Mouse (Mus musculus): ENCODE measurements at regions not wholly inside any gene's neighbourhood (a gene's known extent, or its start where the extent isn't known, plus 50 kb on each side); places are given as distances from the start of the nearest gene placed in this dataset.

GRCm38 (mm10) chr14:64552951-64553350 is 448.9 kb downstream of the Prss52 start:
- TF ChIP-seq CTCF (IDR thresholded peaks at IDR 0.05; ENCODE audit: low read depth) = no peak
- no peaks in the 10 kb centered on the region for H3K36me3 ChIP-seq (ENCODE audit: insufficient read depth)
- H3K4me2 ChIP-seq (ENCODE audit: low read depth) = no peak overlapping the region
- no peaks in the 10 kb centered on the region for H3K4me1 ChIP-seq (ENCODE audit: insufficient read depth)
- H3K4me3 ChIP-seq (ENCODE audit: low read depth, low read length) = no peak overlapping the region
- no peaks in the 10 kb centered on the region for H3K9me3 ChIP-seq (ENCODE audit: low read length)
- WGBS = 58% methylated on average over 4 of the region's 4 CpGs
- DNase-seq (no peak), ATAC-seq (no peak)
- H3K27ac ChIP-seq (ENCODE audit: low read depth, low read length) = no peak overlapping the region
- H3K27me3 ChIP-seq (ENCODE audit: insufficient read depth, low read length) = no peaks in the 10 kb centered on the region
- H3K9ac ChIP-seq = no peak overlapping the region

- Histone ChIP-seq H3K9ac (no peak overlapping the region), H3K27me3 (ENCODE audit: insufficient read depth, low read length) (no peaks in the 10 kb centered on the region), H3K36me3 (ENCODE audit: insufficient read depth) (no peaks in the 10 kb centered on the region), H3K9me3 (ENCODE audit: low read length) (no peaks in the 10 kb centered on the region), H3K4me3 (ENCODE audit: low read depth, low read length) (no peak overlapping the region), H3K4me2 (ENCODE audit: low read depth) (no peak overlapping the region), H3K27ac (ENCODE audit: low read depth, low read length) (no peak overlapping the region), H3K4me1 (ENCODE audit: insufficient read depth) (no peaks in the 10 kb centered on the region)
- 54% methylated on average over 7 of the region's 7 CpGs for WGBS
- ATAC-seq (no peak), DNase-seq (no peak)
- TF ChIP-seq CTCF (IDR thresholded peaks at IDR 0.05; ENCODE audit: low read depth) = no peak
Measured at GRCm38 (mm10) chr14:64556042-64556441, 452.0 kb downstream of the Prss52 start.

GRCm38 (mm10) chr14:64557453-64557852 is 453.4 kb downstream of the Prss52 start:
- ATAC-seq (no peak), DNase-seq (no peak)
- 82% methylated on average over 6 of the region's 6 CpGs for WGBS
- Histone ChIP-seq H3K27ac (ENCODE audit: low read depth, low read length) (no peak overlapping the region), H3K36me3 (ENCODE audit: insufficient read depth) (no peaks in the 10 kb centered on the region), H3K4me3 (ENCODE audit: low read depth, low read length) (no peak overlapping the region), H3K27me3 (ENCODE audit: insufficient read depth, low read length) (no peaks in the 10 kb centered on the region), H3K4me1 (ENCODE audit: insufficient read depth) (no peaks in the 10 kb centered on the region), H3K9ac (no peak overlapping the region), H3K4me2 (ENCODE audit: low read depth) (no peak overlapping the region), H3K9me3 (ENCODE audit: low read length) (no peaks in the 10 kb centered on the region)
- TF ChIP-seq CTCF (IDR thresholded peaks at IDR 0.05; ENCODE audit: low read depth) = peak; percentile 36

- Histone ChIP-seq H3K27me3 (ENCODE audit: insufficient read depth, low read length) (no peaks in the 10 kb centered on the region), H3K36me3 (ENCODE audit: insufficient read depth) (no peaks in the 10 kb centered on the region), H3K4me2 (ENCODE audit: low read depth) (no peak overlapping the region), H3K9me3 (ENCODE audit: low read length) (no peaks in the 10 kb centered on the region), H3K27ac (ENCODE audit: low read depth, low read length) (no peak overlapping the region), H3K9ac (no peak overlapping the region), H3K4me1 (ENCODE audit: insufficient read depth) (0 out of 2 replicates have a peak, but pooled peaks cover 4% of the 10 kb centered on the region), H3K4me3 (ENCODE audit: low read depth, low read length) (no peak overlapping the region)
- peak; percentile 20 for DNase-seq
- ATAC-seq = no peak
- no peak for TF ChIP-seq CTCF (IDR thresholded peaks at IDR 0.05; ENCODE audit: low read depth)
- WGBS = 14% methylated on average over 6 of the region's 6 CpGs
Measured at GRCm38 (mm10) chr14:64568689-64569088, 464.6 kb downstream of the Prss52 start.

DNA sequence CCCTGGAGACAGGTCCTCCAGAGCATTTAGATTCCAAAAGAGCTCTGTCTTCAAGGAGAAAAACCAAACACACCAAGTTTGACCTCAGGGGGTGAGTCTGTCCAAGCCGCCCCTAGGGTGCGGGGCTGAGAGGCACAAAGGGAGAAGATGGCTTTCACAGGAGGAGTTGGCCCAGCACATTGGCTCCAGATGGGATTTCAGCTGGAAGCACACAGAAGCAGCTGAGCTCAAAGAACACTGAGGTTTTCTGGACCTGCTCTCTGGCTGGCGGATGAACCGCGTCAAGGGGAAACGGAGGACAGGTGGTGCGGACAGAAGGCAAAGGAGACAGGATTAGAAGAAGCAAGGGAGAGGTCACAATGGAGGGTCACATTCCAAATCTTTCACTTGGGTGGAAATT is 466.9 kb downstream of the Prss52 start:
- Histone ChIP-seq H3K9ac (no peak overlapping the region), H3K4me2 (ENCODE audit: low read depth) (no peak overlapping the region), H3K9me3 (ENCODE audit: low read length) (no peaks in the 10 kb centered on the region), H3K27me3 (ENCODE audit: insufficient read depth, low read length) (no peaks in the 10 kb centered on the region), H3K27ac (ENCODE audit: low read depth, low read length) (no peak overlapping the region), H3K4me1 (ENCODE audit: insufficient read depth) (0 out of 2 replicates have a peak, but pooled peaks cover 4% of the 10 kb centered on the region), H3K36me3 (ENCODE audit: insufficient read depth) (no peaks in the 10 kb centered on the region), H3K4me3 (ENCODE audit: low read depth, low read length) (no peak overlapping the region)
- 70% methylated on average over 7 of the region's 7 CpGs for WGBS
- ATAC-seq (no peak), DNase-seq (no peak)
- TF ChIP-seq CTCF (IDR thresholded peaks at IDR 0.05; ENCODE audit: low read depth) = no peak

DNA sequence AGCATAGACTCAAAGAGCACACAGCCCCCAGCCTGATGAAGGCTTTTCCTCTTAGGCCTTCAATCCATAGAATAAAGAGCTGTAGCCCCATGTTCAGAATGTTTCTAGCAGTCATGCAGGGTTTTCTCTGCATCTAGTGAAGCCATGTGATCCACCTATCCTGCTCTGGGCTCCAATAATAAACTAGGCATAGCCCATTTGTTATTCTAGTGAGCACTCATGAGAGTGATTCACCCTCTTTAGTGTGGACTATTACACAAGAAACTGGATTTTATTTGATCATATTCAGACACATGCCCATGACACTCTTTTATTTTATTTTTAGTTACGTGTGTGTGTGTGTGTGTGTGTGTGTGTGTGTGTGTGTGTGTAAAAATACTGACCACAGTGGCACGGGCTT is 468.7 kb downstream of the Prss52 start:
- H3K27me3 ChIP-seq (ENCODE audit: insufficient read depth, low read length) = no peaks in the 10 kb centered on the region
- H3K4me2 ChIP-seq (ENCODE audit: low read depth) = no peak overlapping the region
- H3K4me3 ChIP-seq (ENCODE audit: low read depth, low read length) = no peak overlapping the region
- H3K9ac ChIP-seq = no peak overlapping the region
- DNase-seq (no peak), ATAC-seq (no peak)
- H3K27ac ChIP-seq (ENCODE audit: low read depth, low read length) = no peak overlapping the region
- 69% methylated on average over 2 of the region's 2 CpGs for WGBS
- no peak for TF ChIP-seq CTCF (IDR thresholded peaks at IDR 0.05; ENCODE audit: low read depth)
- no peaks in the 10 kb centered on the region for H3K9me3 ChIP-seq (ENCODE audit: low read length)
- 0 out of 2 replicates have a peak, but pooled peaks cover 4% of the 10 kb centered on the region for H3K4me1 ChIP-seq (ENCODE audit: insufficient read depth)
- H3K36me3 ChIP-seq (ENCODE audit: insufficient read depth) = no peaks in the 10 kb centered on the region

GRCm38 (mm10) chr14:64573773-64574172 is 469.7 kb downstream of the Prss52 start:
- 46% methylated on average over 5 of the region's 5 CpGs for WGBS
- peak; percentile 49 for ATAC-seq

More at GRCm38 (mm10) chr14:64573773-64574172, 469.7 kb downstream of the Prss52 start:
- no peaks in the 10 kb centered on the region for H3K27me3 ChIP-seq (ENCODE audit: insufficient read depth, low read length)
- TF ChIP-seq CTCF (IDR thresholded peaks at IDR 0.05; ENCODE audit: low read depth) = no peak
- 0 out of 2 replicates have a peak, but pooled peaks cover 4% of the 10 kb centered on the region for H3K4me1 ChIP-seq (ENCODE audit: insufficient read depth)
- DNase-seq = peak; percentile 29
- H3K36me3 ChIP-seq (ENCODE audit: insufficient read depth) = no peaks in the 10 kb centered on the region
- H3K9ac ChIP-seq = peak overlapping the region; percentile 57
- peak overlapping the region; percentile 27 for H3K4me3 ChIP-seq (ENCODE audit: low read depth, low read length)
- H3K4me2 ChIP-seq (ENCODE audit: low read depth) = peak overlapping the region; percentile 44
- no peaks in the 10 kb centered on the region for H3K9me3 ChIP-seq (ENCODE audit: low read length)
- peak overlapping the region; percentile 76 for H3K27ac ChIP-seq (ENCODE audit: low read depth, low read length)
